Mouse (Mus musculus): ENCODE data around the gene Nell2. TPM values are rescaled to one million over a fixed set of nuclear protein-coding genes. Genes with fewer than 3 reads are reported as not detected.
"Not testable (repeated sequence)": the region's sequence is repeated elsewhere in the genome, so short reads cannot be mapped to it uniquely, and the experiment has no call there.

Nell2 gene
- polyA plus RNA-seq, 1 experiment = 0.19 TPM

GRCm38 (mm10) chr15:95536724-95537123, 8.4 kb upstream of the Nell2 start:
- WGBS = 79% methylated on average over 4 of the region's 4 CpGs
- H3K4me1 ChIP-seq (ENCODE audit: control insufficient read depth, insufficient read depth, insufficient read length) = no peaks in the 10 kb centered on the region
- H3K27ac ChIP-seq (ENCODE audit: insufficient read depth, low read length) = no peak overlapping the region
- H3K27me3 ChIP-seq (ENCODE audit: control insufficient read depth, insufficient read depth, low read length) = no peaks in the 10 kb centered on the region
- H3K4me3 ChIP-seq (ENCODE audit: extremely low read depth, insufficient read depth, insufficient read length) = no peak overlapping the region
- no peak for DNase-seq (ENCODE audit: low read depth in 1 of 2, low spot score in 2 of 2)
- no peak for TF ChIP-seq CTCF (IDR thresholded peaks at IDR 0.05; ENCODE audit: extremely low read depth, insufficient read depth, insufficient read length, insufficient replicate concordance)
- no peak for TF ChIP-seq POLR2A (IDR thresholded peaks at IDR 0.05; ENCODE audit: low read depth, low read length)
- H3K36me3 ChIP-seq (ENCODE audit: control insufficient read depth, insufficient read depth, low read length) = no peaks in the 10 kb centered on the region

DNA sequence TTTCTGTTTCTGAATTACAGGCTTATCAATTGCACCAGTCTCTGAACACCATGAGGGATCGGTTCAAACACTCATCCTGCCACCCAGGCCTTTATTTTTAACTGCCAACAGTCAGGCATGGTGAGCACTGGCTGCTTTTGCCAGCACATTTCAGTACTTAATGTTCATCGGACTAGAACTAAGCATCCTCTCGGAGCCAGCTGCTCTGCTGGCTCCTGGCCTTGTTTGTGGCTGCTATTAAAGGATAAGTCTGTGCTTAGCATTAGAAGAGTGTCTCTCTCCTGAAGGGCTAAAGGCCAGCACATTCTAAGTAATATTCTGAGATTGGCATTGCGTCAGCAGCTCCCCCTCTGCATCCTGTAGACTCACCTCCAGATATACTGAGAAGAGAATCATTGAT, 7.9 kb upstream of the Nell2 start:
- no peaks in the 10 kb centered on the region for H3K36me3 ChIP-seq (ENCODE audit: control insufficient read depth, insufficient read depth, low read length)
- no peaks in the 10 kb centered on the region for H3K4me1 ChIP-seq (ENCODE audit: control insufficient read depth, insufficient read depth, insufficient read length)
- TF ChIP-seq CTCF (IDR thresholded peaks at IDR 0.05; ENCODE audit: extremely low read depth, insufficient read depth, insufficient read length, insufficient replicate concordance) = no peak
- no peak for TF ChIP-seq POLR2A (IDR thresholded peaks at IDR 0.05; ENCODE audit: low read depth, low read length)
- no peak overlapping the region for H3K4me3 ChIP-seq (ENCODE audit: extremely low read depth, insufficient read depth, insufficient read length)
- WGBS = 83% methylated on average over 4 of the region's 4 CpGs
- DNase-seq (ENCODE audit: low read depth in 1 of 2, low spot score in 2 of 2) = no peak
- no peak overlapping the region for H3K27ac ChIP-seq (ENCODE audit: insufficient read depth, low read length)
- H3K27me3 ChIP-seq (ENCODE audit: control insufficient read depth, insufficient read depth, low read length) = no peaks in the 10 kb centered on the region

DNA sequence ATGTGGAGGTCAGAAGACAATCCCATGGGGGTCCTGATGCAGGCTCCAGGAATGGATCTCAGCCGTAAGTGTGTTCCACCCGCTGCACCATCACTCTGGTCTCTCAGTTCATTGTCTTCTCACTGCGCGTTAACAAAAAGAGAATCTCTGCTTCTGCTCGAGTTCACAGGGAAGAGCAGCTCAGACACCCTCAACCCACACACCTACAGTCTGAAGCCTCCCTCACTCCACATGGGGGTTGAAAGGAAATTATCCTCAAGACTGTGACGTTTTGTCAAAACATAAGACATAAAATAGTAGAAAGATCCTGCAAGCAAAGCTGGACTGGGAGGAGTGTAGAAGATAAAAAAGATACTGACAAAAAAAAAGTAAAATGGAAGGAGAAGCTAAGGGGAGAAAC, 6.3 kb upstream of the Nell2 start:
- Histone ChIP-seq H3K27ac (ENCODE audit: insufficient read depth, low read length) (no peak overlapping the region), H3K4me3 (ENCODE audit: extremely low read depth, insufficient read depth, insufficient read length) (no peak overlapping the region), H3K27me3 (ENCODE audit: control insufficient read depth, insufficient read depth, low read length) (no peaks in the 10 kb centered on the region), H3K36me3 (ENCODE audit: control insufficient read depth, insufficient read depth, low read length) (no peaks in the 10 kb centered on the region), H3K4me1 (ENCODE audit: control insufficient read depth, insufficient read depth, insufficient read length) (no peaks in the 10 kb centered on the region)
- TF ChIP-seq POLR2A (IDR thresholded peaks at IDR 0.05; ENCODE audit: low read depth, low read length) (no peak), CTCF (IDR thresholded peaks at IDR 0.05; ENCODE audit: extremely low read depth, insufficient read depth, insufficient read length, insufficient replicate concordance) (no peak)
- 75% methylated on average over 6 of the region's 6 CpGs for WGBS
- no peak for DNase-seq (ENCODE audit: low read depth in 1 of 2, low spot score in 2 of 2)

GRCm38 (mm10) chr15:95527461-95527947, 855 bp downstream of the Nell2 start:
- Histone ChIP-seq H3K36me3 (ENCODE audit: control insufficient read depth, insufficient read depth, low read length) (no peaks in the 10 kb centered on the region), H3K27ac (ENCODE audit: insufficient read depth, low read length) (no peak overlapping the region), H3K27me3 (ENCODE audit: control insufficient read depth, insufficient read depth, low read length) (peaks cover 3% of the 10 kb centered on the region), H3K4me1 (ENCODE audit: control insufficient read depth, insufficient read depth, insufficient read length) (no peaks in the 10 kb centered on the region), H3K4me3 (ENCODE audit: extremely low read depth, insufficient read depth, insufficient read length) (no peak overlapping the region)
- DNase-seq (ENCODE audit: low read depth in 1 of 2, low spot score in 2 of 2) = no peak
- no peak for TF ChIP-seq CTCF (IDR thresholded peaks at IDR 0.05; ENCODE audit: extremely low read depth, insufficient read depth, insufficient read length, insufficient replicate concordance)
- TF ChIP-seq POLR2A (IDR thresholded peaks at IDR 0.05; ENCODE audit: low read depth, low read length) = no peak
- 4% methylated on average over 28 of the region's 28 CpGs for WGBS

DNA sequence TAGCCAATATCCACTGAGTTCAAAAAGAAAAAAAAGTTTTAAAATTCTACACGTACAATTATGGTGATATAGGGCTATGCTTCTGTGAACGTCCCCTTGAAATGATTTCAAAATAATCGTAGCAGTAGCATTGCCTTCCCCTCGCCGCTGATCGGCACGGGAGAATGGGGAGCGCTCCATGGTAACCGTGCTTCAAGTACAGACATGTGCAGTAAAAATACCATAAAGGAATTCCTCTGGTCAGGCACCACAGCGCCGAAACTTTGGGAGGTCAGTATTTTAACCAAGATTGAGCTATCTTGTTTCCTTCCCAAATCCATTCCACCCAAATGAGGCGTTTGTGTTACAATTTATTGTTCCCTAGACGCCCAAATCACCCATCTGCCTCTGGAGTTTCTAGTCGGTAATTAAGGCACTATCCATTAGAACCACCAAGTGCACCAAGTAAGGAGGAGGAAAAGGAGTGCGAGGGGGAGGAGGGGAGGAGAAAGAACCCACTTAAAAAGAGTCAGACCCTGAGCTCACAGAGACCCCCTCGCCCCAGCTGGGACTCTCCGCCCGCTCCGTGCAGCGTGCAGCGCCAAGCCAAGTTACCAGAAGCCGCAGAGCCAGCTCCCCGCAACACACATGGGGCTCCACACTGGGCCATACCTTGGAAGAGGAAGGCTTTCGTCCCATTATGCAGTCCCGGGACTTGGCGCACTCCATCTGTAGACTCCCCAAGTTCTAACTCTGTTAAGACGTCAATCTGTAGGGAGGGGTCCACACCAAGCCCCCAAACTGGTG, 1.5 kb downstream of the Nell2 start:
- Histone ChIP-seq H3K4me3 (ENCODE audit: extremely low read depth, insufficient read depth, insufficient read length) (no peak overlapping the region), H3K4me1 (ENCODE audit: control insufficient read depth, insufficient read depth, insufficient read length) (no peaks in the 10 kb centered on the region), H3K27ac (ENCODE audit: insufficient read depth, low read length) (no peak overlapping the region), H3K36me3 (ENCODE audit: control insufficient read depth, insufficient read depth, low read length) (no peaks in the 10 kb centered on the region), H3K27me3 (ENCODE audit: control insufficient read depth, insufficient read depth, low read length) (peaks cover 3% of the 10 kb centered on the region)
- 10% methylated on average over 27 of the region's 27 CpGs for WGBS
- no peak for DNase-seq (ENCODE audit: low read depth in 1 of 2, low spot score in 2 of 2)
- no peak for TF ChIP-seq POLR2A (IDR thresholded peaks at IDR 0.05; ENCODE audit: low read depth, low read length)
- no peak for TF ChIP-seq CTCF (IDR thresholded peaks at IDR 0.05; ENCODE audit: extremely low read depth, insufficient read depth, insufficient read length, insufficient replicate concordance)

DNA sequence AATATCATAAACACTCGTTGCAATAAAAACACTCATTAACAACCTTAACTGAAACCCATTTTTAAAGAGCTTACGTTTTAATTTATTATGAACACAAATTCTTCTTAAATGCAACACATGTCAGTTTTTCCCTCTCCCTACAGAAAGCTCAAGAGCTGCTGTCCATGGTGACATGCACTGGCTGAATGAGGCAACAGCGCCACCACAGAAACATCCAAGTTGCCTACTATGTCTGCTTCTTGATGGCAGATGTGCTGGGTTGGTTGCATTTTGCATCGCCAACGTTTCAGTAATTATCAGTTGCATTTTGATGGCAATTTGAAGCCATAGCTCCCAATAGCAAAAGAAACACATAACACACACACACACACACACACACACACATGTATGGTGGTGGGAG, 2.4 kb downstream of the Nell2 start:
- TF ChIP-seq POLR2A (IDR thresholded peaks at IDR 0.05; ENCODE audit: low read depth, low read length) (no peak), CTCF (IDR thresholded peaks at IDR 0.05; ENCODE audit: extremely low read depth, insufficient read depth, insufficient read length, insufficient replicate concordance) (no peak)
- Histone ChIP-seq H3K4me3 (ENCODE audit: extremely low read depth, insufficient read depth, insufficient read length) (no peak overlapping the region), H3K27me3 (ENCODE audit: control insufficient read depth, insufficient read depth, low read length) (peaks cover 3% of the 10 kb centered on the region), H3K4me1 (ENCODE audit: control insufficient read depth, insufficient read depth, insufficient read length) (no peaks in the 10 kb centered on the region), H3K27ac (ENCODE audit: insufficient read depth, low read length) (no peak overlapping the region), H3K36me3 (ENCODE audit: control insufficient read depth, insufficient read depth, low read length) (no peaks in the 10 kb centered on the region)
- no peak for DNase-seq (ENCODE audit: low read depth in 1 of 2, low spot score in 2 of 2)
- 18% methylated on average over 5 of the region's 5 CpGs for WGBS

DNA sequence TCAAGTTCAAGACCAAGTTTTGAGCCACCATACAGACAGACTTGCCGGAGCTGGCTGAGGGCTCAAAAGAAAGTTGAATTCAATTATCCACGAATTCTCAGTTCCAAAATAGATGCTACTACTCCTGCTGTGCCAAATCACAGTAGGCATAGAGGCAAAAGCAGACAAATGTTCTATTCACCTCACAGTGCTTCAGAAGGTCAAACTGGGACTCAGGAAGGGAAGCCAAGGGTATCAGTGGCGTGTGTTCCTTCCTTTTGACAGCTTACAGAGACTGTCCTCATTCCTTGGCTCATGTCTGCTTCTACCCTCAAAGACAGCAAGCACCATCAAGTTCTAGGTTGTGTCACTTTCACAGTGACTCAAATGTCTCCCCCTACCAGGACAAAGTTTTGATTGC, 10.2 kb downstream of the Nell2 start:
- Histone ChIP-seq H3K36me3 (ENCODE audit: control insufficient read depth, insufficient read depth, low read length) (no peaks in the 10 kb centered on the region), H3K27ac (ENCODE audit: insufficient read depth, low read length) (no peak overlapping the region), H3K27me3 (ENCODE audit: control insufficient read depth, insufficient read depth, low read length) (no peaks in the 10 kb centered on the region), H3K4me3 (ENCODE audit: extremely low read depth, insufficient read depth, insufficient read length) (no peak overlapping the region), H3K4me1 (ENCODE audit: control insufficient read depth, insufficient read depth, insufficient read length) (no peaks in the 10 kb centered on the region)
- DNase-seq (ENCODE audit: low read depth in 1 of 2, low spot score in 2 of 2) = no peak
- 77% methylated on average over 3 of the region's 3 CpGs for WGBS
- TF ChIP-seq POLR2A (IDR thresholded peaks at IDR 0.05; ENCODE audit: low read depth, low read length) (no peak), CTCF (IDR thresholded peaks at IDR 0.05; ENCODE audit: extremely low read depth, insufficient read depth, insufficient read length, insufficient replicate concordance) (no peak)

DNA sequence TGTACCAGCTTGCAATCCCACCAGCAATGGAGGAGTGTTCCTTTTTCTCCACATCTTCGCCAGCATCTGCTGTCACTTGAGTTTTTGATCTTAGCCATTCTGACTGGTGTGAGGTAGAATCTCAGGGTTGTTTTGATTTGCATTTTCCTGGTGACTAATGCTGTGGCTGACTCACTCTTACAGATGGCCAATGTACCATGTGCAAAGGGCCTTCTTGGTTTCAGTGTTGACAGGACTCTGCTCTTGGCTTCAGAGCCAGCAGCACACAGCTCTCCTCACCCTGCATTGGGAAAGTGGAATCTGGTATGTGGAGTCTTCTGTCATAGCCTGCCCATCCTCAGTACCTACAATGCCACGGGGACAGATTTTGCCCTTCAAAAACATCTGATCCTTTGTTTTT, 15.1 kb downstream of the Nell2 start:
- 81% methylated on average over 2 of the region's 2 CpGs for WGBS
- not testable (repeated sequence) for H3K4me1 ChIP-seq (ENCODE audit: control insufficient read depth, insufficient read depth, insufficient read length); H3K36me3 ChIP-seq (ENCODE audit: control insufficient read depth, insufficient read depth, low read length); H3K27ac ChIP-seq (ENCODE audit: insufficient read depth, low read length); DNase-seq (ENCODE audit: low read depth in 1 of 2, low spot score in 2 of 2); H3K4me3 ChIP-seq (ENCODE audit: extremely low read depth, insufficient read depth, insufficient read length); H3K27me3 ChIP-seq (ENCODE audit: control insufficient read depth, insufficient read depth, low read length)
